Mouse (Mus musculus) thymus, postnatal 36 days (tissue): ENCODE measurements around the gene Klrb1b.
A peak's percentile ranks its signal among the peaks of the same experiment; 100 is the strongest.
"Not testable (repeated sequence)": the region's sequence is repeated elsewhere in the genome, so short reads cannot be mapped to it uniquely, and the experiment has no call there.

Experiments used
- DNase-seq, 2 experiments: peaks; one replicate each; pipeline ENCODE4 v3.0.0; 2022; ENCODE audit warnings: mixed read lengths in 2 of 2

Klrb1b gene

GRCm38 (mm10) chr6:128797936-128798771 is 28.0 kb downstream of the Klrb1b start:
- peak in 1 of 2 experiments; percentile 35 for DNase-seq

- no peak for DNase-seq
Measured at GRCm38 (mm10) chr6:128797185-128797905, 28.8 kb downstream of the Klrb1b start.

DNA sequence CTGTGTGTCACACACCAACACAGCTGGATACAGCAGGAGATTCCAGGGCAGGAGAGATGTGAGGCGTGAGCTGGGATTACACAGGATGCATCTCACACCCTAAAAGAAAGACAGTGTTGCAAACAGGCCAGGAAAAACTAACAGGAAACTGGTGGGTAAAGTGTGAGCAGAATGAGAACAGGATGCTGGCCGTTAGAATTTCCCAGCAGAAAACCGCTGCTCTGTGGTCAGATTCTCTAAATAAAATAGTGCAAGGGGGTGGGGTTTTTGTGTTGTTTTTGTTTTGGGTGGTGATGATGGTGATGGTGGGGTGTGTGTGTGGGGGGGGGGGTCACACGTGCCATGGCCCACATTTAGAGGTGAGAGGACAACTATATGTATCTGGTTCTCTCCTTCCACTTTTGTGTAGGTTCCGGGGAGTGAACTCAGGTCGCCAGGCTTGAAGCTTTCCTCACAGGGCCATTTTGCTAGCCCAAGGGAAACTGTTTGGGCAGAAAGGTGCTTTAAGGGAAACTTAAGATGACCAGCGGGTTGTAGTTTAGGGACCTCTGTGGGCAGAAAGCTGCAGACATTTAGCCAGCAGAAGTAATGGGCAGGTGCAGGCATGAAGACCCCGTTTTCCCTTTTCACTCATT is 29.7 kb downstream of the Klrb1b start:
- DNase-seq: peak; percentile 33 to 38

DNA sequence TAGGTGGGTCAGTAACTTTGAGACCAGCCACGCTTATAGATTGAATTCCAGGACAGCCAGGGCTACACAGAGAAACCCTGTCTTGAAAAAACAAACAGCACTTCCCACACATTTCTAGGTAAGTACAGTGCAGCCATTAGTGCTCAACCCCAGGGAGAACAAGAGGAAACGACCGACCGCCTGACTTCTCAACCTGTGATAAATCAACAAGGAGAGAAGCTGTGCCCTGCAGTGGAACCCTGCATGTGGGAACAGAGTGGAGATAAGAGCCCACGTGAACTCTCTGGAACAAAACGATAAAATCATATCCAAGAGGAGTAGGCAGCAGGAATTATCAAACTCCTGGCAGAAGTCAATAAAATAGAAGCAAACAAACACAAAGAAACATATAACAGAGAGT is 32.4 kb downstream of the Klrb1b start:
- DNase-seq: no peak

GRCm38 (mm10) chr6:128790491-128790994 is 35.6 kb downstream of the Klrb1b start:
- DNase-seq: not testable (repeated sequence)

DNA sequence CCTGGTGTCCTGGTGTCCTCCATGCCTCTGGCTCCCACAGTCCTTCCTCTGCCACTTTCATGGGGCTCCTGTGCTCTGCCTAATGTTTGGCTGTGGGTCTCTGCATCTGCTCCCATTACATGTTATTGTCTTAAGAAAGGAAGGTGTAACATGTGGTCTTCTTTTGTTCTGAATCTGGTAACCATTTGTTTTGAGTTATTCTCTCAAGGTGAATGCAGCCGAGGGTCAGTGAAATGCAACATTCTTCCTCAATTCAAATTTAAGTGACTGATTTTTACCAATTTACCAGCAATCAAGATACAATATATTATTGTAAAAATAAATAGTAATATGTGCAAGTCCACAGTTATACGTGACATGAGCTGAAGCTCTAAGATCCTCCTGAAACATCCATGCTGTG is 37.0 kb downstream of the Klrb1b start, which contains the start of gene Klrb1c:
TSS of gene Klrb1c (minus strand) at position 101 of the 400 bp plus-strand sequence.
- DNase-seq: no peak

- no peak for DNase-seq
Measured at GRCm38 (mm10) chr6:128788517-128788916, 37.6 kb downstream of the Klrb1b start.

- DNase-seq: not testable (repeated sequence)
Measured at GRCm38 (mm10) chr6:128786396-128786795, 39.7 kb downstream of the Klrb1b start.

DNA sequence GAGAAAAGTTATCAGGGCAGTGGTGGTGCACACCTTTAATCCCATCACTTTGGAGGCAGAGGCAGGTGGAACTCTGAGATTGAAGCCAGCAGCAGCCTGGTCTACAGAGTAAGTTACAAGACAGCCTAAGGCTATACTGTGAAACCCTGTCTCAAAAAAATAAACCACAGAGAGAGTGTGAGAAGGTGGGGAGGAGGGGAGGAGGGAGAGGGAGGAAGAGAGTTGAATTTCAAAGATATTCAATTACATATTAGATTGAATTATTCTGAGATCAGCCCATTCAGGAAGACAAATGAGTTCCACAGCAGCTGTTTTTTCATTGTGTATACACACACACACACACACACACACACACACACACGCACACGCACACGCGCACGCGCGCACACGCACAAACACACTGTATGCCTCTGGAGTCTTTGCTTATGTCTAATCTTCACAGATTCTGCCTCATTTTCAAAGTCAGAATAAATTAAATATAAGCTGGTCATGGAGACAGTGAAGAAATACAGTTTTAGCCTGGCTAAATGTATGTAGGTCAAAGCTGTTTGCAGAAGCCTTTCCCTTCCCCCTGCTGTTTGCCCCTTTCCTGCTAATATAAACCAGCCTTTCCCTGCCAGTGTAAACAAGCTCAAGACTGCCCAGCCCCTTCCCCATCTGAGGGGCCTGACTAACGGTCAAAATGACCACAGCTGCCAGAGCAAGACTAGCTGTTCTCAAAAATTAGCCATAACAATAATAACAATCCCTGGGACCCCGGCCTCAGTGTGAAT is 56.5 kb downstream of the Klrb1b start:
- DNase-seq: no peak

- no peak for DNase-seq
Measured at GRCm38 (mm10) chr6:128768047-128768446, 58.1 kb downstream of the Klrb1b start.

DNA sequence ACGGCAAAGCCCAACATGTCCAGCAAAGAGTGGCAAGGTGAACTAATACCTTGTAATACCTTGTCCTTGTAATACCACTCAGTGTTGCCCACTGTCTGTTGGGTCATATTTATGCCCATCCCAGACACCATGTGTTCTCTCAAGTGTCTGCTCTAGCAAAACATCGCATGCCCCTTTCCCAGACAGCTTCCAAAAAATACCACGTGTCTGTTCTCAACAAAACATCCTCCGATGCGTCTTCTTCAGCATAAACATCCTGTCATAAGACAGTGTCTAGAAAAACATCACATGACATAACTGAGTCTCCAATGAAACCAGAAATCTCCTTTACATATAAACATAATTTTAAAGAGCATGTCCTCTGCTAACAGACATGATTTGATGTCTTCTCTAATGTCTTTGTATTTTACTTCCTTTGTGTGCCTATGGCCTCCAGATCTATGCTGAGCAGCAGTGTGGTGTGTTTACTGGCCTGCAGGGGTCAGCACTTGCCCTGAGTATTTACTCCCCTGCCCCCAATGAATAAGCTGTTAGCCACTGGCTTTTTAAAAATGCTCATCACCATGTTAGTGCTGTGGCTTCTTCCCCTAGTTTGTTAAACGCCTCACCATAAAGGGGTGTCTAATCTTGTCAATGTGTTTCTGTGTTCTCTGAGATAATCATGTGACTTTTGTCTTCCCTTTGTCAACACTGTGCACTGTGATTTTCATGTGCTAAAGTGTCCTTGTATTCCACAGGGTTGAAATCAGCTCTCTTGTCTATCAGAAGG is 59.5 kb downstream of the Klrb1b start:
- DNase-seq: peak; percentile 51 to 69

DNA sequence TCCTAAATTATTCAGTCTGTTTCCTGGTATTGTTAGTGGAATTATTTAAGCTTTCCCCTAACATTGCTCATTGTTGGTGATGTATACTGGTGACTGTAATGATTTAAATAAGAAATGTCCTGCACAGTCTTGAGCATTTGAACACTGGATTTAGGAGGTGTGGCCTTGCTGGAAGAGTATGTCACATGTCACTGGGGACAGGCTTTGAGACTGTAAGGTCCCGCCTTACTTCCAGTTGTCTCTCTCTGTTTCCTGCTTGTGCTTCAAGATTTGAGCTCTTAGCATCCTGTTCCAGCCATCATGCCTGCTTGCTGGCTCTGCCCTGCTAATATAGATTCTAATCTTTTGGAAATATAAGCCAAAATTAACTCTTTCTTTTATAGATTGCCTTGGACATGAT is 60.9 kb downstream of the Klrb1b start:
- no peak for DNase-seq

GRCm38 (mm10) chr6:128764598-128764997 is 61.5 kb downstream of the Klrb1b start:
- DNase-seq: no peak

DNA sequence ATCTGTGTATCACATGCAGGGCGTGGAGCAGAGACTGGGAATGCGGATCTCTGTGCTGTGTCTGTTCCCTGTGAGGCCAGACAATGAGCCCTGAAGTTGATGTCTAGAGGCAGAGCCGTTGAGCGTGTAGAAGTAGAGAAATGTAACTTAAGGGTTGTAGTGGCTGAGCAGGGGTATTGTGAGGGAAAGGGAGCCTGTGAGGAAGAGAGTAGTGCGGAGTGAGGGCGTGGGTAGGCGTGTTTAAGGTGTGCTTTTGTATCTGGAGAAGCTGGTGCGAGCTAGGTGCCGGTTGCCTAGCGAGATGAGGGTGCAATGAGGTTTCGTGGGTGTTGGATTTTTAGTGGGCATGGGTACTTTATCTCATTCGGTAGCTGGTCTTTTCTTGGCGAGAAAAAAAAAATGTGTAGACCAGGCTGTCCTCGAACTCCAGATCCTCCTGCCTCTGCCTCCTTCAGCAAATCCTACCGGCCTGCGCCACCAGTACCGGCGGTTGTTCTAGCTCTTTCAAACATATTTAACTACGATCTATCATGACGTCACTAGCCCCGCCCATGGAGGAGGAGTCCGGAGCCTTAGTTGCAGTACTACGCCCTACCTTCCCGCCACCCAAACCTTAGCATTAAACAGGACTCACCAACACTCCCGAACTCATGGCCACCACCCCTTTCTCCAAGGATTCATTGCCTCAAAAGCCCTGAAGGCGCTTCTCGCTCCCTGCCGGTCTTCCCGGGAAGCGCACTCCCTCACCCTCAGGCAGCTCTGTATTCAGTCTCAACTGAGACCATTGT is 62.2 kb downstream of the Klrb1b start:
- DNase-seq: peak; percentile 87 to 90
